Mouse (Mus musculus) liver, embryonic 16.5 days (tissue): ENCODE results near the gene Dnah8. TPM values are rescaled to one million over a fixed set of nuclear protein-coding genes. Genes with fewer than 3 reads are reported as not detected.

Experiments
- ATAC-seq: fragments of 200-750 bp; cut with Nextera tagmentation; 2 replicates; pipeline ENCODE4 v1.8.0; 2017; ENCODE audit warnings: low read depth, mild to moderate bottlenecking, moderate number of reproducible peaks, moderate library complexity
- H3K27ac ChIP-seq: fragments of 300-500 bp; sonication (generic); 2 replicates; pipeline ENCODE4 v1.5.1; 2014; ENCODE audit warnings: mild to moderate bottlenecking, low read length
- H3K27me3 ChIP-seq: fragments of 300-500 bp; sonication (generic); 2 replicates; pipeline ENCODE4 v1.6.1; 2014; ENCODE audit warnings: low read depth, low read length, mixed read lengths; ENCODE audit not compliant: control insufficient read depth, insufficient read depth
- H3K36me3 ChIP-seq: fragments of 300-500 bp; sonication (generic); 2 replicates; pipeline ENCODE4 v1.6.1; 2014; ENCODE audit warnings: mild to moderate bottlenecking; ENCODE audit not compliant: control insufficient read depth, insufficient read depth
- H3K4me1 ChIP-seq: fragments of 300-500 bp; sonication (generic); 2 replicates; pipeline ENCODE4 v1.6.1; 2014; ENCODE audit warnings: low read depth, low read length, mixed read lengths; ENCODE audit not compliant: control insufficient read depth
- H3K4me2 ChIP-seq: fragments of 300-500 bp; sonication (generic); 2 replicates; pipeline ENCODE4 v1.6.1; 2014; ENCODE audit warnings: low read depth, low read length, mixed read lengths
- H3K4me3 ChIP-seq: fragments of 300-500 bp; sonication (generic); 2 replicates; pipeline ENCODE4 v1.5.1; 2014; ENCODE audit warnings: low read depth, mild to moderate bottlenecking, low read length
- H3K9ac ChIP-seq: fragments of 300-500 bp; sonication (generic); 2 replicates; pipeline ENCODE4 v1.6.1; 2014; ENCODE audit warnings: low read depth, low read length
- H3K9me3 ChIP-seq: fragments of 300-500 bp; sonication (generic); replicated peaks from 2 replicates; pipeline ENCODE4 v1.6.1; 2016; ENCODE audit warnings: low read length; ENCODE audit not compliant: control insufficient read depth
- WGBS: fragments of 180-500 bp; shearing (Covaris S2); extraction: QIAGEN DNeasy Blood & Tissue Kit; methylation state at CpG from one replicate; pipeline ENCODE4 v1.1.7; 2014; ENCODE audit not compliant: insufficient replicate concordance; 5-methylcytosine and 5-hydroxymethylcytosine counted together
- polyA plus RNA-seq: library from polyadenylated mRNA; unstranded; fragments of >200 nt; fragmentation: Nextera tagmentation; extraction: Ambion mirVana; gene quantifications from 2 replicates; pipeline ENCODE4 v1.2.1, GENCODE M21; 2015

Dnah8 gene
- polyA plus RNA-seq, 1 experiment from 2014 or later, result 0.99 TPM

GRCm38 (mm10) chr17:30847498-30847897 is 223.3 kb downstream of the Dnah8 start:
- WGBS, result 72% methylated on average over 7 of the region's 7 CpGs

GRCm38 (mm10) chr17:30848086-30848485 is 223.9 kb downstream of the Dnah8 start:
- Histone ChIP-seq H3K27ac (no peak overlapping the region), H3K4me3 (no peak overlapping the region), H3K36me3 (no peaks in the 10 kb centered on the region), H3K4me1 (no peaks in the 10 kb centered on the region), H3K4me2 (no peak overlapping the region), H3K9me3 (no peaks in the 10 kb centered on the region), H3K9ac (no peak overlapping the region), H3K27me3 (no peaks in the 10 kb centered on the region)
- ATAC-seq, result no peak
- WGBS, result 79% methylated on average over 5 of the region's 5 CpGs

More at GRCm38 (mm10) chr17:30847498-30847897, 223.3 kb downstream of the Dnah8 start:
- H3K4me1 ChIP-seq, result no peaks in the 10 kb centered on the region
- H3K27me3 ChIP-seq, result no peaks in the 10 kb centered on the region
- no peak overlapping the region for H3K4me2 ChIP-seq
- H3K4me3 ChIP-seq, result no peak overlapping the region
- no peaks in the 10 kb centered on the region for H3K36me3 ChIP-seq
- H3K9ac ChIP-seq, result no peak overlapping the region
- ATAC-seq, result no peak
- H3K27ac ChIP-seq, result no peak overlapping the region
- H3K9me3 ChIP-seq, result no peaks in the 10 kb centered on the region

- H3K9me3 ChIP-seq, result no peaks in the 10 kb centered on the region
- no peak for ATAC-seq
- no peaks in the 10 kb centered on the region for H3K36me3 ChIP-seq
- H3K4me2 ChIP-seq, result no peak overlapping the region
- 71% methylated on average over 6 of the region's 6 CpGs for WGBS
- no peaks in the 10 kb centered on the region for H3K4me1 ChIP-seq
- H3K9ac ChIP-seq, result no peak overlapping the region
- no peak overlapping the region for H3K4me3 ChIP-seq
- no peak overlapping the region for H3K27ac ChIP-seq
- H3K27me3 ChIP-seq, result no peaks in the 10 kb centered on the region
These were observed 224.7 kb downstream of the Dnah8 start for GRCm38 (mm10) chr17:30848804-30849203.

- Histone ChIP-seq H3K9ac (no peak overlapping the region), H3K27ac (no peak overlapping the region), H3K4me2 (no peak overlapping the region), H3K4me1 (no peaks in the 10 kb centered on the region), H3K9me3 (no peaks in the 10 kb centered on the region), H3K36me3 (no peaks in the 10 kb centered on the region), H3K27me3 (no peaks in the 10 kb centered on the region), H3K4me3 (no peak overlapping the region)
- 82% methylated on average over 12 of the region's 12 CpGs for WGBS
- no peak for ATAC-seq
These were observed 225.7 kb downstream of the Dnah8 start for GRCm38 (mm10) chr17:30849813-30850212.

- Histone ChIP-seq H3K27me3 (no peaks in the 10 kb centered on the region), H3K9me3 (no peaks in the 10 kb centered on the region), H3K9ac (no peak overlapping the region), H3K4me2 (no peak overlapping the region), H3K27ac (no peak overlapping the region), H3K36me3 (no peaks in the 10 kb centered on the region), H3K4me1 (no peaks in the 10 kb centered on the region), H3K4me3 (no peak overlapping the region)
- ATAC-seq, result no peak
These were observed 228.2 kb downstream of the Dnah8 start for GRCm38 (mm10) chr17:30852345-30852744.

- H3K4me3 ChIP-seq, result no peak overlapping the region
- no peaks in the 10 kb centered on the region for H3K27me3 ChIP-seq
- no peak overlapping the region for H3K4me2 ChIP-seq
- ATAC-seq, result no peak
- H3K9me3 ChIP-seq, result no peaks in the 10 kb centered on the region
- WGBS, result 62% methylated on average over 5 of the region's 5 CpGs
- H3K9ac ChIP-seq, result no peak overlapping the region
- H3K4me1 ChIP-seq, result no peaks in the 10 kb centered on the region
- no peaks in the 10 kb centered on the region for H3K36me3 ChIP-seq
- H3K27ac ChIP-seq, result no peak overlapping the region
These were observed 233.2 kb downstream of the Dnah8 start for GRCm38 (mm10) chr17:30857347-30857746.

GRCm38 (mm10) chr17:30858586-30859259 is 234.6 kb downstream of the Dnah8 start:
- ATAC-seq, result no peak
- Histone ChIP-seq H3K36me3 (no peaks in the 10 kb centered on the region), H3K4me3 (no peak overlapping the region), H3K9ac (no peak overlapping the region), H3K4me1 (no peaks in the 10 kb centered on the region), H3K4me2 (no peak overlapping the region), H3K27ac (no peak overlapping the region), H3K27me3 (no peaks in the 10 kb centered on the region), H3K9me3 (no peaks in the 10 kb centered on the region)
- WGBS, result 33% methylated on average over 11 of the region's 11 CpGs

GRCm38 (mm10) chr17:30859989-30860585 is 235.9 kb downstream of the Dnah8 start:
- Histone ChIP-seq H3K9me3 (no peaks in the 10 kb centered on the region), H3K4me2 (no peak overlapping the region), H3K4me1 (no peaks in the 10 kb centered on the region), H3K4me3 (no peak overlapping the region), H3K27ac (no peak overlapping the region), H3K27me3 (no peaks in the 10 kb centered on the region), H3K36me3 (no peaks in the 10 kb centered on the region), H3K9ac (no peak overlapping the region)
- no peak for ATAC-seq
- 69% methylated on average over 10 of the region's 10 CpGs for WGBS

GRCm38 (mm10) chr17:30860606-30861005 is 236.5 kb downstream of the Dnah8 start:
- no peak overlapping the region for H3K9ac ChIP-seq
- no peak for ATAC-seq
- H3K36me3 ChIP-seq, result no peaks in the 10 kb centered on the region
- H3K27ac ChIP-seq, result no peak overlapping the region
- no peaks in the 10 kb centered on the region for H3K9me3 ChIP-seq
- no peak overlapping the region for H3K4me2 ChIP-seq
- H3K4me1 ChIP-seq, result no peaks in the 10 kb centered on the region
- no peak overlapping the region for H3K4me3 ChIP-seq
- 45% methylated on average over 7 of the region's 7 CpGs for WGBS
- no peaks in the 10 kb centered on the region for H3K27me3 ChIP-seq
